Mouse (Mus musculus): ENCODE data around the gene Fstl1.
A peak's percentile ranks its signal among the peaks of the same experiment; 100 is the strongest.

Gene Fstl1

GRCm38 (mm10) chr16:37787558-37788194 is 11.0 kb downstream of the Fstl1 start:
- no peak for ATAC-seq (ENCODE audit: low TSS enrichment)

DNA sequence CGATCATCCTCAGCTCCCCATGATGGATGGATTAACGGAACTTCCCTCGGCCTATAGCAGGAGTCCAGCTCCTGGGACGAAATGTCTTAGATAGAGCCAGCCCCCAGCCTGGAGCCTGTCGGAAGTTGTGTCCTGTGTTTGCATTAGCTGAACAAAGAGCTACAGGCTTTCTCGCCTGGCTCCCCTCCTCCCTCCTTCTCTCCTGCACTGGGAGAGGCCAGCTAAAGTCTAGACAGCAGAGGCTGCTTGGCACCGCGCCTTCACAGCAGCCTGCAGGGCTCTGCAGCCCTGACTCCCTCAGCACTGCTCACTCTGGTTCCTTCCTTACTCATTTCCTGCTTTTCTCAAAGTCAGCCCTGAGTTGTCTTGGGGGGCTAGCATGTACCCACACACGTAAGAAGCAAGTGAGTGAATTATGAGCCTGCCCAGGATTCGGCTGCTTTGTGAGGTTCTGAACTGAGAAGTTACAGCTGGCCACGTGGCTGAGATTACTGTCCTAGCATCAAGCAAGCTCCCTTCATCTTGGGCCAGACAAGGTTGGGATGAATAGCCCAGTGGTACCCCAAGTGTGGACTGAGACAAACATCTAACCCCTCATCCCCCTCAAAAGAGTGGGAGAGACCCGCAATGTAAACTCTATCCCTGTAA is 11.8 kb downstream of the Fstl1 start:
- peak; percentile 74 for ATAC-seq (ENCODE audit: low TSS enrichment)

GRCm38 (mm10) chr16:37789015-37789381 is 12.3 kb downstream of the Fstl1 start:
- ATAC-seq (ENCODE audit: low TSS enrichment), result no peak

DNA sequence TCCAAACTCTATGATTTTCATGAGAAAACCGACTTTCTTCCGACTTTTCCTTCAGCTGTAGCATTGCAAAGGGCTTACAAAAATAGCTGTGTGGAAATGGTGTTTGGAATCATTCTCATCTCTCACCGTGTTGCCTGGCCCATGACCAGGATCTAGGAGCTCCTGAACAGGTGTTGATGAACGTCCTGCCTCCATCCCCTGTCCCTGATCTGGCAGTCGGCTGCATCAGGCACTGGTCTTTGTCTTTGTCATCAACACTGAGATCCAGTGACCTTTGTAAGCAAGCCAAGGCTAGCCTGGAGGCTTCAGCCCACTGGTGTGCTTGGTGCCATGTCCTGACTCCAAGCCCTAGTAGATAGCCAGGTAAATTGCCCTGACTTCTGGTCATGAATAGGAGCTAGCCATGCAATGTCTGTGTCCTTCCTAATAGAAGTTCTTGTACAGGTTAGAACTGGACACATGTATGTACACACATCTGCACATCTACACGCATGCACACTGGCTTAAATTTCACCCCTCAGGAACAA is 12.8 kb downstream of the Fstl1 start:
- ATAC-seq (ENCODE audit: low TSS enrichment), result no peak

- ATAC-seq (ENCODE audit: low TSS enrichment), result no peak
Measured at GRCm38 (mm10) chr16:37790008-37790780, 13.5 kb downstream of the Fstl1 start.

DNA sequence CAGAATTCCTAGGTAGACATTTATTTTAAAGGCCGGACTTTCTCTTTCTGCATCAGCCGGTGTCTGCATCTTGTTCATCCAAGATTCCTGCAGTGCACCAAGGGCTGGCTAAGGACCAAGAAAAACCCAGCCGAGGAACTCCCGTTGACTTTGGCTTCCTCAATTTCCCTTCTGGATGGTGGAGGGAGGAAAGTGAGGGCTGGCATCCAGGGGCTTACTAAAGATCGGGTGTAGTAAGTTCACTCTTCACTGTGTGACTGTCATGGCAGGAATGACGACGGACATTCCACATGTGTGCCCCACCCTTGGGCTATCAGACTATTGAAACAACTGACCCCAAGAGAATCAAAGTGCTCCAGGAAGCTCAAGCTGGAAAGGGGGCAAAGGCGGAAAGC is 14.1 kb downstream of the Fstl1 start:
- ATAC-seq (ENCODE audit: low TSS enrichment), result no peak

DNA sequence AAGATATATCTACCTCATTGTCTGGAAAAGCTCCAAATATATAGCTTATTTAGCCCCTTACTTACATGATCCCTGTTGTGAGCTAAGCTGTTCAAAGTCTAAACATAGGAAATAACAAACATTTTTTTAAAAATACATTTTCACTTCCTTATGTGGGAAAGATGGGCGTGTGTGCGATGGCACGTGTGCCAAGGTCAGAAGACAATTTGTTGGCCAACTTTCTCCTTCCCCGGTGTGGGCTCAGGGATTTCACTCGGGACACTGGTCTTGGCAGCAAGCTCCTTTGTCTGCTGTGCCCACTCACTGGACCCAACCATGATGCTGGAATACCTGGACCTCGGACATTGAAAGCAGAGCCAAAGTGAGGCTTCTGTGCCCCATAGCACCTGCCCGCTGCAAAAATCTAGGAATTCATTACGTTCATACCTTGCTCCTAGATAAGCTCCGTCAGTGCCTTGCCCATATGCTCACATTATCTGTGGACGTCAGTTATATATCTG is 19.0 kb downstream of the Fstl1 start:
- no peak for ATAC-seq (ENCODE audit: low TSS enrichment)

GRCm38 (mm10) chr16:37796270-37796669 is 19.6 kb downstream of the Fstl1 start:
- ATAC-seq (ENCODE audit: low TSS enrichment), result no peak

- no peak for ATAC-seq (ENCODE audit: low TSS enrichment)
Measured at GRCm38 (mm10) chr16:37801097-37801496, 24.4 kb downstream of the Fstl1 start.

- ATAC-seq (ENCODE audit: low TSS enrichment), result peak; percentile 93
Measured at GRCm38 (mm10) chr16:37802686-37803295, 26.1 kb downstream of the Fstl1 start.

GRCm38 (mm10) chr16:37803387-37803950 is 26.8 kb downstream of the Fstl1 start:
- no peak for ATAC-seq (ENCODE audit: low TSS enrichment)

DNA sequence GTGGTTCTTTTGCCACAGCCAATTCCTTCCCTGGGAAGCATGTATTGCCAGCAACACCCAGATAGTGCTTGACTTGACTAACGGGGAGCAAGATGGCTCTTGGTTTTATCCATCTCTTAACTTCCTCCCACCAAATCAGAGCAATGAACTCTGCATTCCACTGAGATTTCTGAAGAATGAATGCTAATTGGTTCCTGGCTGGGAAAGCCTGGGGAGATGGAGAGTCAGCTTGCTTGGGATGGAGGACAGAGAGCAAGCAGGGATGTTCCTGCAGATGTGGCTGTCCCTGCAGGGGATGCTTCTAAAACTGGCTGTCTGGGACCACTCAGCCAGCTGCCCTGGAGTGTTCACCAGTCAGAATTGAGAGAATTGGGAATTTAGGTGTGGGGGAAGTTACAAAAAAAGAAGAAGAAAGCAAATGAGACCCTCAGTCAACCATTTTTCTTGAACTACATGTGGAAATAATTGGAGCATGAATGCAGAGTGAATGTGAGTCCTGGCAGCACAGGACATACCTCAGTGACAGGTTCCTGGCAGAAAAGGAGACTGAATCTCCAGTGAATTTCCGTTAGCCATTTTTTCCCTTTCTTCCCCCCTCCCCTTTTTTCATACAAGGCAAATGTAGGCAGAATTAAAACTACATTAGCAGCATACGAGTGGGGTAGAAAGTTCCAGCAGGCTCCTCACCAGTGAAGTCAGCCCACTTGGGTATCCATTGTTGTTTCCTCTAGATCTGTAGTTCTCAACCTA is 29.2 kb downstream of the Fstl1 start:
- no peak for ATAC-seq (ENCODE audit: low TSS enrichment)

- ATAC-seq (ENCODE audit: low TSS enrichment), result no peak
Measured at GRCm38 (mm10) chr16:37807269-37807668, 30.6 kb downstream of the Fstl1 start.

DNA sequence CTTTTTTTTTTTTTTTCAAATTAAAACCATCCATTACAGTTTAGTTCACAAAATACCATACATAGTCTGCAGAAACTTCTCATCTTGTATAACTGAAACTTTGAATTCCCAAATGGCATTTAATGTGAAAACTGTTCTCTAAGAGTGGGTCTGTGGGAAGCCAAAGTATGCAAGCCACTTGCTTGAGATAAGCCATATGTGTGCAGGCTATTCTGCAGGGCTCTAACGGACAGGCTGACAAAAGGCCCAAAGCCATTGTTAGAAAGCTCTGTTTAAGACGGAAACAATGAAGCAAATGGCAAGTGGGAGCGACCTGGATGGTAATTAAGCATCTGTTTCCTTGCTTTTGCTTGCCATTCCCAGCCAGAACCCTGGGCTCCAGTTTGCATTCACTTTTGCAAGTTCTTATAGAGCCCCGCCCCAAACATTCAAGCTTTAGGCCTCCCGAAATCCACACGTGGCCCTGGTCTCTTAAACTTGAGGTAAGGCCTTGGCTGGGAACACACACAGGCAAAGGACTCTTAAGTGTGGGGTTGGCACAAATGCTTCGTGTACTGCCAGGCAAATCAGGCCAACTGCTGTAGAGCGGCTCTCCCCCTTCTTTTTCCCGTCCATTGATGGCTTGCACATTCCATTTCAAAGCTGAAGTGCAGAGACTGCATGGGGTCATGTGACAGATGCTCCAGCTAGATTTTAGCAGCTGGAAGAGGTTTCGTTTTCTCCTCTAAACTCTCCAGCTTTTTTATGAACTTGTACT is 32.4 kb downstream of the Fstl1 start:
- peak; percentile 25; the same call in 1 of the 2 replicates for ATAC-seq (ENCODE audit: low TSS enrichment)

GRCm38 (mm10) chr16:37809623-37809992 is 32.9 kb downstream of the Fstl1 start:
- ATAC-seq (ENCODE audit: low TSS enrichment), result no peak

DNA sequence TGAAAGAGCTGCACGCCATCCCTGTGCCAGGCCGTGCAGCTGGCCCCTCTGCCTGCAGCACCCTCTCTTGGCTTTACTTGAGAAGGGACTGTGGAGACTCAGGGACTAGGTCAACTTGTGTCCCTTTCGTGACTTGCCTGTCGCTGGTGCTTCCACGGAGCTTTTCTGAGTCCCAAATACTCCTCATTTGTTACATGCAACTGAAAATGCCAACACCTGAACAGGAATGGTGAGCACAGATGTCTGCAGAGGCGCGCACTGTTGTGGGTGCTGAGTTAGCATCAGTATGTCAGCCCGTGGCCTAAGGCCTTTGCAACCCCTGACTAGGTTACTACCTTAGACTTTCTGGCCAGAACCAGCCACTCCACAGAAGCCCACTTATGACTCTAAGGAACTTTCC is 35.2 kb downstream of the Fstl1 start:
- ATAC-seq (ENCODE audit: low TSS enrichment), result no peak

DNA sequence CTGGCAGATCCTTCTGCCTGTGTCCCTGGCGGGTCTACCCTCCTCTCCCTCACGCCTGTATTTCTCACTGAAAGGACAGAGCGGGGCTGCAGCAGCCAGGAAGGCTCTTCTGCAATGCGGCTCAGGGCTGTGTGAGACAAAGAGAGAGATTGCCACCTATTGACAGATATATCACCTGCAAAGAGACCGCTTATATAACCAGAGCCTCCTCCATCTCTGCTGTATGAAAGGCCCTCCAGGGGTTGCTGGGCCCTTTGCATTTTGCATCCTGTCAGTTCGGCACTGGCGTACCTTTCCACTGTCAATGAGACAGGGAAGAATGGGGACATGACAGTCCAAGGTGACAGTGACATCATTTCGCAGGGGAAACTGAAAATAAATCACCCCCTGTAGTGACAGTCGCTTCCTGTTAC is 35.8 kb downstream of the Fstl1 start:
- ATAC-seq (ENCODE audit: low TSS enrichment), result peak; percentile 58

DNA sequence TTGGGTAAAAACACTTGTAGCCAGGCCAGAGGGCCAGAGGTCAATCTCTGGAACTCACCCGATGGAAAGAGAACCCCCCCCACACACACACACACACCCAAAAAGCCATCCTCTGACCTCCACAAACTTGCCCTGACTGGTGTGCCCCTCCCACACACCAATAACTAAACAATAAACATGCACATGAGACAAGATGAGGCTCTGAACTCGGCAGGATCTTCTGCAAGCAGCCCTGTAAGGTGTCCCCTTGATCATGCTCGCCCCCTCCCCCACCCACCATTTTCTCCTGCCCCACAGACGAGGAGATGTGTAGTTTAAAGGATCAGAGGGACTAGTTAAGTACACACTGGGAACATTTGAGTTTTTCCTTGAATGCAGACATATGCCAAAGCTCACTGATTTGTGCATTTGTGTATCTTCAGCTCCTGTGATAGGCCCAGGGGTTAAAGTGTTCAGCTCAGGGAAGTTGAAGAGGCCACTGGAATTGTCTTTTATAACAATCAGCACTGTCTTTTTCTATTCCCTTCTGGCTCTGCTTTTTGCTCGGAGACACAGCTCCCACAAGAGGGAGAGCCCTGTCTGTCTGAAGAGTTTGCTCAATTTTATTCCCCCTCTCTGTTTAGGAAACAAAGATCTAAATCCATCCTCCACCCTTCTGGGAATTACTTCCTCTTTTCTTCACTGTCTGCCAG is 37.2 kb downstream of the Fstl1 start:
- ATAC-seq (ENCODE audit: low TSS enrichment), result no peak; the same call in 1 of the 2 replicates

DNA sequence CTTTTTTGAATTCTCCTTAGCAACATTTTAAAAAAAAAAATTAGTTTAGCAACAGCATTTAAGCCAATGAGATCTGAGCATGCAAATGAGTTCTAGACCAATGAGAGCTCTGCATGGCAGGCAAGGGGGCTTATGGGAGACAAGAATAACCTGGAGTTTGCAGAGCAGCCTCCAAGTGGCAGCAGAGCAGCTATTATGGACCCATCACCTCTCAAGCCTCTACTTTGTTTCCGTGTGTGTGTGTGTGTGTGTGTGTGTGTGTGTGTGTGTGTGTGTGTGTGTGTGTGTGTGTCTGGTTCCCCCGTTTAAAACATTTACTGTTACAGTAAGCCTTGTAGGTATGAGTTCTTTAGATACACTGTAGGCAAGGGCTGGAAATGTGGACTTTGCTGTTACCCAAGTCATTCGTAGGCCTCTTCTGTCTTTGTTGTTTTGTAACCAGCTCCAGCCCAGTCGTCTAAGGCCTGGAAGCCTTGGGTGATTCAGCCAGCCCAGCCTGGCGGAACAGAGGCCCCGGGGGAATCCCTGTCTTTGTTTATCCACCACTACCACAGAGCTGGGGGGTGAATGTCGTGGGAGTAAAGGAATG is 37.8 kb downstream of the Fstl1 start:
- ATAC-seq (ENCODE audit: low TSS enrichment), result peak; percentile 87
